Mouse (Mus musculus): ENCODE measurements around the gene Ccdc73.
"Not testable (repeated sequence)": the region's sequence is repeated elsewhere in the genome, so short reads cannot be mapped to it uniquely, and the experiment has no call there.

The Ccdc73 gene

DNA sequence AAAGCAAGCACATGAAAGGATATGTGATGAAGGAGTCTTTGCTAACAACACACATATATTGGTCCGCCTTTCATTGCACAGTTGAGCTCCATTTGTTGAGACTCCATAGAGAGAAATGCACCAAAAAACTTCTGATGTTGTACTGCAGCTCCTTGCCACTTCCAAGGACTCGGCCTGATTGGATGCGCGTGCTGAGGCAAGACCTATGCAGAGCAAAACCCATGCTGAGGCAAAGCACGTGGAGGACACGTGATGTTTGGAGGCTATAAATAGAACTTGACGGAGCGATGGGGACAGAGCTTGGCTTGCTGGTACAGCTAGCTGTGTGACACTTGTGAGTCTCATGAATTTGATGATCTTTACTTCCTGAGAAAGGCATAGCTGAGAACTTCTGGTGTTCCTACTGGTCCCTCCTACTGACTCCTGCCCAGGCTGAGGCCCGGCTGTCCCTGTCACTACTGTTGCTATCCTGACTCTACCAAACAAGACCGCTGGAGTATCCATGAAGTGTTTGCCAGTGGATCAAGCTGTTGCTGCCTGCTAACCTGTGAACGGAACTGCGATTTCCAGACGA lies at the start of gene Ccdc73:
Gene Ccdc73, plus strand, starts transcription at position 524 of the 574 bp plus-strand sequence.
- no peak for DNase-seq (ENCODE audit: low read depth)

DNA sequence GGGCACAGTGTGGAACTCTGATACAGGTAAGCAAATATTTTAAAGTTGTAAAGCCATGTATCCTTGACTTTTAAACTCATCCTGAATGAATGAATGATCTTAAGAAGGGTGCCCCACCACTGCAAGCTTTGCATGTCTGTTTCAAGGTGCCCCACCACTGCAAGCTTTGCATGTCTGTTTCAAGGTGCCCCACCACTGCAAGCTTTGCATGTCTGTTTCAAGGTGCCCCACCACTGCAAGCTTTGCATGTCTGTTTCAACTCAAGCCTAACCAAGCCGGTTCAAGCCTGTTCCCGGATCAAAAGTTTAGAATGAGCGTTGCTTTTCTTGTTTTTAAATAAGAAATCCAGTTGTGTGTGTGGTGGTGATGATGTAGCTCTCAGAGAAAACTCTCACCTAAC lies 48.8 kb upstream of the Ccdc73 start:
- DNase-seq (ENCODE audit: low read depth): not testable (repeated sequence)

DNA sequence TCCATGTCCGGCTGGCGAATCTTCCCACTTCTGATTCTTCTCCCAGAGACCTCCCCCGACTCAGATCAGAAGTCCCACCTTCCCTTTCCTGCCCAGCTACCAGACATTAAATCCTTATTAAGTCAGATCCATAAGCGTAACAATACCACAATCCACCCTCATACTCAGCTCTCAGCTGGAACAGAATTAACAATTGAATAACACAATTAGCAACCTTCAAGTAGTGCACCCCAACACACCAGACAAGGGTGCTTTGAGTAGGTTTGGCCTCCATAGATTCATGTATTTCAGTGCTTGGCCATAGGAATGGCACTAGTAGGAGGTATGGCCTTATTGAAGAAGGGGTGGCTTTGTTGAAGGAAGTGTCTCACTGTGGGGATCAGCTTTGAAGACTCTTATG lies 41.4 kb upstream of the Ccdc73 start:
- no peak for DNase-seq (ENCODE audit: low read depth)

DNA sequence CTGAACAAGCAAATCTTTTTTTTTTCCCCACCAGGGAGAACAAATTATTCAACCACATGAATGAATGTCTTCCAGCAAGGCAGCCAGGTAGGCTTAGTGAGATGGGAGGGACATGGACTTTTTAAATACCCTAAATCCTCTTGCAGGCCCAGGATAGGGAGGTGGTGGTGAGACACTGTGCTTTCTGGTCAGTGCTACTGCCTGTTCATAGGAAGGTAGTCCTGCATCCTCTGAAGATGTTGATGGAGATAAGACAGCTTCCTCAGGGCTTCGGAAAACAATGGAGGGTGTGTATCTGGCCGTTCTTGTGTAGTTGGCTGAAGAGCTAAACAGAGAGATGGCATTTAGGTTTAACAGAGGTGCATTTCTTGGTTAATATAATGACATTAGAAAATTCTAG lies 35.1 kb upstream of the Ccdc73 start:
- no peak for DNase-seq (ENCODE audit: low read depth)

DNA sequence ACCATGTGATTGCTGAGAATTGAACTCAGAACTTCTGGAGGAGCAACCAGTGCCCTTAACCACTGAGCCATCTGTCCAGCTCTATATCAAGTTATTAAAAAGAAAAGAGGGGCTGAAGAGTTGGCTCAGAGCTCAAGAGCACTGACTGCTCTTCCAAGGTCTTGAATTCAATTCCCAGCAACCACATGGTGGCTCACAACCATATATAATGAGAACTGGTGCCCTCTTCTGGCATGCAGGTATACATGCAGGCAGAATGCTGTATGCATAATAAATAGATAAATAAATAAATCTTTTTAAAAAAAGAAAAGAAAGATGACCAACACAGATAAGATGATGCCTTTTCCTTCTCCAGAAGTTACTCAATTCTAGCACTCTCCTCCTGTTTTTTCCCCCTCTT lies 26.6 kb upstream of the Ccdc73 start:
- peak; percentile 19 for DNase-seq (ENCODE audit: low read depth)

DNA sequence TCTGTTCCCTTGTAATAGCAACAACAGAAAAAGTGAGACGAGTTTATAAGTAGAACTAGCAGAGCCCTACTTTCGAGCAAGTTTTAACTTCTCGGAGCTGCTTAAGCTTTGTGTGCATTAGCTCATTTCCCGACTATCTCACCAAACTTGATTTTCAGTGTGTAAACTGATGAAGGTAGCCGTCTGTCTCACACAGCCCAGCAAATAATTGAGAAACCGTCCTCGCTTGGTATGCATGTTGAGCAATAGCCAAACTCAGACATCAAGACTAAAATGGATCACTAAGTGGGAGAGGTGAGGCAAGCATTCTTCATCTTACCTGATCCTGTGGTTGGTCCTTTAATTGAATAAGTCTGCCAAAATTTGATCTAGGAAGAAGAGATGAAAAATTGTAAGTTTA lies 25.9 kb upstream of the Ccdc73 start:
- no peak for DNase-seq (ENCODE audit: low read depth)

DNA sequence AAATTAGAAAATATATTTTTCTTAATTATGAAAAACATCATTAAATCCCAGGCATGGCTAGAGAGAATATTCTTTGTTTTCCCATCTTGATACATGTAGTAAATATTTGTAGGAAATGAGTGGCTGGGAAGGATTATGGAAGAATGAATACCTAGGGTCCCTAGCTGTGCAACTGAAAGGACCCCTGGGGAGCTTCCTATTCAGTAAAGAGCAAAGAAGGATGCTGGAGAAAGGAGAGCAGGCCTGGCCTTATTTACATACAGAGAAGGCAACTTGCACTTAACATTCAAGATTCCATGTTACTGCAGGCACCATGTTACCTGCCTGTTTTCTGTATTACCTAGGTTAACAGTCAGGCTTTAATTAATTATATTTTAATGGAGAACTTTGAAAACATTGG lies 25.0 kb upstream of the Ccdc73 start:
- DNase-seq (ENCODE audit: low read depth): no peak

DNA sequence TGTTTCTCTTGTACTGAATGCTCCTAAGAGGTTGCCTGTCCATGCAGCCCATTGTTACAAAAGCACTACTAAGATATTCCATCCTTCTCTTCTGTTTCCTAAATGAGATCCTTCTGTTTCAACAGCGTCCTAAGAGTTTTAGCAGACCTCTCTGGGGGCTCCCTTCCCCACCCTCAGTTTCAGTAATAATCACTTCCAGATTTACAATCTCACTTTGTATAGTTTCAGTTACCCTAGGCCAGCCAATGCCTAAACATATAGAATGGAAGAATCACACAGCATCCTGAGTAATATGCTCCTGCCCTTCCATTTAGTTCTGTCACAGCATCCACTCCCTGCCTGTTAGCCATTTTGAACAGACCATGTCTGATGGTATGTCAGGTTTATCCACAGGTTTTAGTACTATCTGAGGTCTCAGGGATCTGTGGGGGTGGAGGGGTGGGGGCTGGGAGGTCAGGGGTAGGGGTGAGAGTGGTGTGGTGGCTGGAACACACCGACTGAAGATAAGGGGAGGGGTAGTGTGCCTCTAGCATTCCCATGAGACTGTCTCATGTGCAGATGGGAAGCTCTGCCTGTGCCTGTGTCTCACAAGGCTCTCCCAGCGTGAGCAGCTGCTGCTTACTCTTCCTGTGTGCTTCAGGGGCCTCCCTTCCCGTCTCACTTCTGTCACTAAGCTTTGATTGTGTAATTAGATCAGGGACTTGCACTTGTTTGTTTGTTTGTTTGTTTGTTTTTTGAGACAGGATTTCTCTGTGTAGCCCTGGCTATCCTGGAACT lies 20.8 kb upstream of the Ccdc73 start:
- no peak for DNase-seq (ENCODE audit: low read depth)

DNA sequence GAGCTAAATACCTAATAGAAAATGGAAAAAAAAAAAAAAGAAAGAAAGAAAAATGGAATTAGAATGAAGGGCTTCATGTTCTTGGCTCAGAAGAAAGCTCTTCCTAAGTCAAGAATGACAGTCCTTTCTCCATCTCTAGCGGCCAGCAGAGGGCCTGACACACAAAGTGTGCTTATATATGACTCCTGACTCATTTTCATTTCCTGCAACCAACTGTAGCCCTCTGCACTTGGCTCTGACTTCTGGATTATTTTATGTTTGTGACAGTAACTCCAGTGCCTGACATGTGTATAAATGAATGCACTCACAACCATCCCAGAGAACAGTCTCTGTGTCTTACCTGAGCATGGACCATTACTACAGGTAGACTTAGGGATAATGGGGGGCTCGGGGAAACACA lies 20.0 kb upstream of the Ccdc73 start:
- DNase-seq (ENCODE audit: low read depth): peak; percentile 60

DNA sequence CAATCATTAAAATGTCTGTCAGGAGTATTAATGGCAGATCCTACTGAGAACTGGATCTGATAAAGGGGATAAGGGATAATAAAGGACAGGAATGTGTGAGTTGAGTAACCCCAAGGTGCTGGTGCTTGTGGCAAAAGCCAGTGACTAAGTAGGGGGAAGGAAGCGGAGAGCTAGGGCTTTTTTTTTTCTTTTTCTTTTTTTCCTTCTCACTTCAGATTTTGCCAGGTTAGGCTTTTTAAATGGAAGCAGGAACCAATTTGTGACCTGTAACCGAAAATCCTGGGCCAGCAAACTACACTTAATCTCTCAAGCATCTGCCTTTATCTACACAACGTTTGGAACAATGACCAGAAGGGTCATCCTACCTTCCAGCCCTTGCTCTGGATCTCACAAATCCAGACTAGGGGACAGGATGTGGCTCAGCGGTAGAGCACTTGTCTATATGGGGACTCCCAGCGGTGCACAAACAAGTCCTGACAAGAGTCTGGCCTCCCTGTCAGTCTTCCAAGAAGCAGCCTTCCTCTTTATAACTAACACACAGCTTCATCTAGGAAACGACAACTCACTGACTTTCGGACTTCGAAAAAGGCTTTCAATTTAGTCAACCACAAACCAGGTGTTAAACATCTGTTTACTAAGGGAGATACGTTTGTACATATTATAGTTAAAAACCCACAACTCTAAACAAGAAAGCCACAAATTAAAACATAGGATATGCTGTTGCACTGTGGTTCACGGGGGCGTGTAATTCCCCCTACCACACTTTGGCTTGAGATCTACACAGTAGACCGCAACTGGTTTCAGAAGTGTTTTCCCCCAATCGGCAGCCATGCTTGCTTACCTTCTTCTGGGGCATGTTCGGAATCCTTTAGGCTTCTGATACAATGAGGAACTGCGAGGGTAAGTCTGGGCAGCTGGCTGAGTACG lies 19.1 kb upstream of the Ccdc73 start:
- peak; percentile 73 for DNase-seq (ENCODE audit: low read depth)

DNA sequence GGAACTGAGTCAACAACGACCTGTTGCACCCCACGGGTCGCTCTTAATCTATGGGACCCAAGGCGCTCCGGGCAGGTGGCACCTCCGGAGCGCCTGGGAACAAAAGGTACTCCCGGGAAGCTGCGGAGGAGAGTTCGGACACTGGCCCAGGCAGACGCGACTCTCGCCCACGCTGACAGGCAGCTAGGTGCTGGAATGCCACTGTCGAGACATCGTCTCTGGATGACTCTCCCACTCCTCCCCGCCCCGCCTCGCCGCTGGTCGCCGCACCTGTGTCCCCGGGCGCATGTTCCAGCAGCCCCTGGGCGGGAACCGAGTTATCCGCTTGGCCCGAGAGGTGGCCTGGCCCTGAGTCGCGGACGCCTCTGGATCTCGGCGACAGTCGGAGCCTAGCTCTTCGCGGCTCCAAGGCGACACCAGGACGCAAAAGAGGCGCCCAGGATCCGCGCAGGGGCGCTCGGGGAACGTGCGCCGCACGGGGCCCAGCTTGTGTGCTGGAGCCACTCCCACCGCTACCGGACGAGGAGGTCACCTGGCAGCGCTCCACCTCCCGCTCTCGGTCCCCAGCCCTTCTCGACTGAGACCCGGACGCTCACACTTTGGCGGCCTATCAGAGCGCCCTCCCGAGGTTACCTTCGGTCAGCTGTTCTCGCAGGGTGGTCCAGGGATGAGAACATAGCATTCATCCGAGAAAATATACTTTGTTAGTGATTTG lies 18.2 kb upstream of the Ccdc73 start, which contains the start of gene Prrg4:
Gene Prrg4, minus strand, starts transcription at position 601 of the 715 bp plus-strand sequence.
- DNase-seq (ENCODE audit: low read depth): peak; percentile 49

DNA sequence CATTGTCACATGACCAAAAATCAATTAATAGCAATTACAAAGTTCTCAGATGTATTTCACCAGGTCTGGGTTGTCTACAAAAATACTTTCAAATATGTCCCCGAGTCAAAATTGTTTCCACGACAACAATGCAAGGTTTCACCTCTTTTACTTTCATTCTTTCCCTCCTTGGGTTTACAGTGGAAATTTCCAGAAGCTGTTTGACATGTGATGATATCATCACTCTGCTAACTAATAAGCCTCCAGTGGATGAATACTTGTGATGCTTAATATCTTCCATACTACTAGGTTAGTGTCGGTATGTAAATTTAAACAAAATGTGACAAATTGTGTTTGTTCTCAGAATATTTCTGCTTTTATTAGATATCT lies 17.6 kb upstream of the Ccdc73 start:
- DNase-seq (ENCODE audit: low read depth): peak; percentile 66

DNA sequence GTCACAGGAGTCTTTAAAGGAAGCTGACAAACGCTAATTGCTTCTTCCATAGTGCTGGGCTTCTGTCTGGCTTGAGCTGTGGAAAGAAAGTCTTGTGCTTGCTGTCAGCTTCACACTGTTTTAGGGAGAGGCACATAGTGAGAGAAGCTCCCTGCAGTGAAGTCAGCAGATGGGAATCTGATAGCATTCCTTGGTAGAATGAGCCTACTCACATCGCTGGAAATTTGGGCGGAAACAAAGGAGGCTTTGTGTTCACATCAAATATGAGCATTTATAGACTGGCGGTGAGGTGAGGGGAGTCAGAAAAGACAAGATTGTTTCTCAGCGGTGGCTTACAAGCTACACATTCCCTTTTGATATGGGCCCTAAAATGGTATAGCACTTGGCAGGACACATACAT lies 15.9 kb upstream of the Ccdc73 start:
- no peak for DNase-seq (ENCODE audit: low read depth)

DNA sequence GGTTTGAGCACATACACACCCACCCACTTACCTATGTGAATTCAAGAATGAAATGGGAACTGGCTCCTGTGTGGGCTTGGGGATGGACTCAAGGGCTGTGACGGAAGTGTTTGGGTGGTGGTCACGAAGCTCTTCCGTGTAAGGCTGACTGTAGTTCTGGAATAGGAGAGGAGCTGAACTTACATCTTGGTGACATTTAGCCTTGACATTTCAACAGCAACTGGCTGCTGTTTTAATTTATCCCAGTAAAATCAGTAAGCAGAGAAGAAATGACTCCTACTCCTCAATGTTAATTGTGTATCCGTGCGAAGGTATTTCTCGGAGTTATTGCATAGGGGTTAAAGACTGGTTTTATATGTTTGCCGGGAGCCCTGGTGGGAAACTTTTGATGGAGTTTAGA lies 15.1 kb upstream of the Ccdc73 start:
- DNase-seq (ENCODE audit: low read depth): no peak

DNA sequence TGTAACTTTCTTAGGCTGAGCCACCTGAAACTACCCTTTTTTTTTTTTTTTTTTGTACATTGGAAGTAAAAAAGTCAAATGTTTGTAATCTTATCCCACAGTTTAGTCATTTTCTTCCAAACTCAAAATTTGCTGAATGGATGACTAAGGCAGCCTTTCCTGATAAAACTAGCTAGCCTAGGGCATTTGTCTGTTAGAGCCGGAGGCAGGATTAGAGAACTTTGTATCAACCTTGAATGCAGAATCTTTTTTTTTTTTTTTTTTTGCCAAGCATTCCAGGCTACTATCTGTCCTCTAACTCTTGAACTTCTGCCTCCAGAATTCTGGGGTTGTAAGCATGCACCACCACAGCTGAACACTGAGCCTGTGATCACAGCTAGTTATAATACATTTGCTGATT lies 12.8 kb upstream of the Ccdc73 start:
- no peak for DNase-seq (ENCODE audit: low read depth)

DNA sequence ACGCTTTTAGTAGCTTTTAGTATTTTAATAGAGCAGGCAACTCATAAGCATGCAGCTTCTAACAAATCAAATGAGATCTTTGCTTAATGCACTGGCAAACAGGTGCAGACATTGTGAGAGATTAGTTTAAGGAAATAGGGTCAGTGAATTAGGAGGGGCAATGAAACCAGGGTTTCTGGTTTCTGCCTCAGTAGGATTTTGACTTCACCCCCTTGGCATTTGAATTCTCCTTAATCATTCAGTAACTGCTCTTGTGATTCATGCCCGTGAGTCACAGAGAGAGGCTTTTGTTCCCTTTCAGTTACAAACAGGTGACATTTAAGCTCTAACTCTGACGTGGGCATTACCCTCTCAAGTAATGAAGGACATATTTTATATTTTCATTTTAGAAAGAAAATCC lies 11.9 kb upstream of the Ccdc73 start:
- DNase-seq (ENCODE audit: low read depth): no peak

DNA sequence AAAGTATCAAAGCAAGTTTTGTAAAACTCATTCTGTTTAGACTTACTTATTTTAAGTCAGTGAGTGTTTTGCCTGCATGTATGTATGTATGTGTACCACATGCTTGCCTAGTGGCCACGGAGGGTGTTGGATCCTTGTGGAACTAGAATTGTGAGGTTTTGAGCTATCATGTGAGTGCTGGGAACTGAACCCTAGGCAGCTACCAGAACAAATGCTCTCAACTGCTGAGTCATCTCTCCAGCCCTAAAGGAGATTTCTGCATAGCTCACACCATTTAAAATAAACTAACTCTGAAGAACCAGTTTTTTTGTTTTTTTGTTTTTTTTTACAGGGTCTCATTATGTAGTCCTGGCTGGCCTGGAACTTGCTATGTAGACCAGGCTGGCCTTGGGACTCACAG lies 11.4 kb upstream of the Ccdc73 start:
- DNase-seq (ENCODE audit: low read depth): no peak

DNA sequence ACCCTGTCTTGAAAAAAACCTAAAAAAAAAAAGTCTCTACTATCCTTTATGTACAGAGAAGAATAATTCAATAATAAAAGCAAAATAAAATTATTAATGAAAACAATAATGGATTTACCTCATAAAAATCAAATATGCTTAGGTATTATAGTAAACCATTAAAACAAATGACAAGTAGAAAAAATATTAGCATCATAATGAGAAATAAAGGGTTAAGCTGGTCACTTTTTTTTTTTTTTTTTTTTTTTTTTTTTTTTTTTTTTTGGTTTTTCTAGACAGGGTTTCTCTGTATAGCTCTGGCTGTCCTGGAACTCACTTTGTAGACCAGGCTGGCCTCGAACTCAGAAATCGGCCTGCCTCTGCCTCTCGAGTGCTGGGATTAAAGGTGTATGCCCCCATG lies 9.5 kb upstream of the Ccdc73 start:
- not testable (repeated sequence) for DNase-seq (ENCODE audit: low read depth)

DNA sequence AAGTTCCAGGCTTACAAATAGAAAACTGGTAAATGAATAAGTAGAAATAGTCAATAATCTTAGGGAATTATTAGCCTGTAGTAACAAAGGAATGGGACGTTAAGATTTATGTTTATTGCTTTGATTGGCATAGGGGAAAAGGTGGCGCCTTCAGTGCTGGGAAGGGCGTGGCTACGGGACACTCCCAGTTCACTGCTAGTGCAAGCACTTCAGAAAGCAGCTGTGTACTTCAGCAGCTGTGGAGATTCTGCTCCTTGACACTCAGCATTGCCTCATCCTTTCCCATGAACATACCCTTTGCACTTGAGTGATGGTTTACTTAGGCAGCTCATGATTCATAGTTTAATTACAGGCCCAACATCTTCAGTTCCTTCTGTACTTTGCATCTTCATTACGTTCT lies 8.5 kb upstream of the Ccdc73 start:
- no peak for DNase-seq (ENCODE audit: low read depth)

DNA sequence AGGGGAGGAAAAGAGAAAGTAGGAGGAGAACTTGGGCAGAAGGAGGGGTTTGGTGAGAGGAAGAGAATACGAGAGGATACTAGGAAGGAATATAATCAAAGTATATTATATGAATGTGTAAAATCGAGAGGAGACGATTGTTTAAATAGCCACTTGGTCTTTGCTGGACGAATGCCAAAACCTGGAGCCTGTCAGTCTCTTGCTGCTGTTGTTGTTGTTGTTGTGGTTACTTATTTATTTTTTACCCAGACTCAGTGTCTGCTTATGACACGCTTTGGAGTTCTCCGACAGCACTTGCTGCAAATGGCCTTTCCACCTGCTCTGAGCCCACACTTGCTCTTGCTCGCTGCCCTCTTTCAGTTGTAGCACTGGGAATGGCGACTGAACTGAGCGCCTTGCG lies 7.2 kb upstream of the Ccdc73 start:
- no peak for DNase-seq (ENCODE audit: low read depth)

DNA sequence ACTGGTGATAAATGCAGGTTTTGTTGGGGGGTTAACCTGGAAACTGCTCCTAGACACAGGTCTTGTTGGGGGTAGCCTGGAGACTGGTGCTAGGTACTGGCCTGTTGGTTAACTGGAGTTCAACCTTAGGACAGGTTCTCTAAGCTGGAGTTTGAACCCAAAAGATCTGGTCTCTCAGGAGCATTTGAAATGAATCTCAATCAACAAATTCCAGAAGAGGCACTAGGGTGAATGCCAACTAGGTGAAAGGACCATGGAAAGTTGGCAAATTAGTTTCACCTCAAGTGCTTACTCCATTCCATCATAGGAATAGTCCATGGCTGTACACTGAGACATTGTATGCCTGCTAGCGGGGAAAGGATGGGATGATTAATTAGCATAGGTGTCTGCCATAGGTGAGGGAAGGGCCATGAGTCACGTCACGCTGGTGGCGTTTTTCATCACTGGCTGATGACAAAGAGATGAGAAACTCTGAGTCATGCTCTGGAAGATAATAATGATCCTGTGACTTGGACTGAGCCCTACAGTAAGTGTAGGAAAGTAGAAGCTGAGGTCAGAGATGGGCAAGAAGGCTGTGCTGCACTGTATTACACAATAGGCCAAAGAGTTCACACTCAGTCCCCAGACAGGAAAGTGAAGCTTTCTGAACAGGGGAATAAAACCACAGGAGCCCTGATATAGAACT lies 3.3 kb upstream of the Ccdc73 start:
- no peak for DNase-seq (ENCODE audit: low read depth)

DNA sequence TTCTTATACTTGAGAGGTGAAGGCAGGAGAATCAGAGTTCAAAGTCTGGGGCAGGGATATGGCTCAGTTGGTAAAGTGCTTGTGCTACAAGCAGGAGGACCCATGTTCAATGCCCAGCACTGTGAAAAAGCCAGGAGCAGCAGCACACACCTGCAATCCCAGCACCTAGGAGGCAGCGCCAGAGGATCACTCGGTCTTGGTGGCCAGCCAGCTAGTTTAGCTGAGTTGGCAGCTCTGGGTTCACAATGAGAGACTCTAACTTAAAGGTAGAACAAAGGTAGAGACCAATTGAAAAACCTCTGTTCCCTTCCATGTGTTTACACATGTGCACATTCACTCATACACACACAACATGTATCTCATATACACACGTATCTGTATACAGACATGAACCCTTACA lies 1.5 kb downstream of the Ccdc73 start:
- no peak for DNase-seq (ENCODE audit: low read depth)

Data from induced T-regulatory cell, adult 2 months (primary cell).